Mouse (Mus musculus): ENCODE data around the gene Msantd2. TPM values are rescaled to one million over a fixed set of nuclear protein-coding genes. Genes with fewer than 3 reads are reported as not detected.

The Msantd2 gene
- total and polyA plus RNA-seq, 2 experiments from 2014 or later, result 19.5 to 43.3 TPM

GRCm38 (mm10) chr9:37530031-37530887 lies 41.1 kb downstream of the Msantd2 start:
- Histone ChIP-seq H3K27me3 (ENCODE audit: insufficient read depth, low read length) (peaks cover 31% of the 10 kb centered on the region), H3K4me3 (ENCODE audit: low read depth, low read length) (peak overlapping the region; percentile 33), H3K9ac (peak overlapping the region; percentile 37), H3K4me2 (ENCODE audit: low read depth) (peak overlapping the region; percentile 58), H3K27ac (ENCODE audit: low read depth, low read length) (peak overlapping the region; percentile 24; the same call in 1 of the 2 replicates), H3K9me3 (ENCODE audit: low read length) (no peaks in the 10 kb centered on the region), H3K4me1 (ENCODE audit: insufficient read depth) (no peaks in the 10 kb centered on the region), H3K36me3 (ENCODE audit: insufficient read depth) (peaks cover 7% of the 10 kb centered on the region; the same call in 1 of the 2 replicates)
- 6% methylated on average over 32 of the region's 32 CpGs for WGBS
- ATAC-seq (peak; percentile 47), DNase-seq (peak; percentile 30)
- peak; percentile 42 for TF ChIP-seq CTCF (IDR thresholded peaks at IDR 0.05; ENCODE audit: low read depth)

DNA sequence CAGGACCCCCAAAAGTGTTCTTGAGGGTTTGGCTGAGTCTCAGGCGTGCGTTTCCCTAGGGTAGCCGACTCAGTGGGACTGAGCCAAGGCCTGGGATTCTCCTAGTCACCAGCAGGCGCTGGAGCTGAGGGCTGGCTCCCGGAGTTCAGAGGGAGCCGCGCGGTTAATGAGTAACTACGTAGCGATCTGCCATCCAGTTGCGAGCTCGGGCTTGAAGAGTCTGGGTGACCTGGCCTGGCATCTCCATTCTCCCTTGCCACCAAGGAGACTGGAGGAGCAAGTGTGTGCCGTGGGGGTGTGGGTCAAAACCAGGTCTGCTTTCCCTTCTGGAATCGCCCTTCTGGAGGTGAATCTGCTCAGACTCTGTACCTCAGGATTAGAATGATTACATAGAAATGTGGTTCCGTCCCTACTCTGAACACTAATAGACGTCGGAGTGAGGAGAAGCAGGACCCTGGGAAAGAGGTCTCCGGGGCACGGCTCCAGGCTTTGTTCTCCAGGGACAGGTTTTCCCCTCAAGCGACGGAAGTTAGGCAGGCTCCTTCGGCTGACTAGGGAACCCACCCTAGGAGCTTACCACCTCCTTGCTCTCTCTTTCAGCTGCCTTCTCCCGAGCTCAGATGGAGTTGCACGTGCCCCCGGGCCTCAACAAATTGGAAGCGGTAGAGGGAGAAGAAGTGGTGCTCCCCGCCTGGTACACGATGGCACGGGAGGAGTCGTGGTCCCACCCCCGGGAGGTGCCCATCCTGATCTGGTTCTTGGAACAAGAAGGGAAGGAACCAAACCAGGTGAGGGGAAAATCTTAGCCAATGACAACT lies 42.0 kb downstream of the Msantd2 start:
- Histone ChIP-seq H3K4me3 (ENCODE audit: low read depth, low read length) (peak overlapping the region; percentile 33), H3K27me3 (ENCODE audit: insufficient read depth, low read length) (peaks cover 31% of the 10 kb centered on the region), H3K9ac (peak overlapping the region; percentile 26; the same call in 1 of the 2 replicates), H3K27ac (ENCODE audit: low read depth, low read length) (no peak overlapping the region), H3K9me3 (ENCODE audit: low read length) (no peaks in the 10 kb centered on the region), H3K4me2 (ENCODE audit: low read depth) (peak overlapping the region; percentile 58), H3K4me1 (ENCODE audit: insufficient read depth) (no peaks in the 10 kb centered on the region), H3K36me3 (ENCODE audit: insufficient read depth) (peaks cover 4% of the 10 kb centered on the region; the same call in 1 of the 2 replicates)
- DNase-seq (peak; percentile 82), ATAC-seq (peak; percentile 89)
- peak; percentile 68 for TF ChIP-seq CTCF (IDR thresholded peaks at IDR 0.05; ENCODE audit: low read depth)
- 3% methylated on average over 31 of the region's 31 CpGs for WGBS

GRCm38 (mm10) chr9:37536851-37537250 lies 47.7 kb downstream of the Msantd2 start:
- ATAC-seq, result no peak
- no peak for DNase-seq
- H3K36me3 ChIP-seq (ENCODE audit: insufficient read depth), result no peaks in the 10 kb centered on the region
- no peaks in the 10 kb centered on the region for H3K4me1 ChIP-seq (ENCODE audit: insufficient read depth)
- no peaks in the 10 kb centered on the region for H3K9me3 ChIP-seq (ENCODE audit: low read length)
- H3K9ac ChIP-seq, result no peak overlapping the region
- H3K27ac ChIP-seq (ENCODE audit: low read depth, low read length), result no peak overlapping the region
- H3K27me3 ChIP-seq (ENCODE audit: insufficient read depth, low read length), result no peaks in the 10 kb centered on the region
- 89% methylated on average over 4 of the region's 4 CpGs for WGBS
- H3K4me2 ChIP-seq (ENCODE audit: low read depth), result no peak overlapping the region
- no peak overlapping the region for H3K4me3 ChIP-seq (ENCODE audit: low read depth, low read length)
- TF ChIP-seq CTCF (IDR thresholded peaks at IDR 0.05; ENCODE audit: low read depth), result no peak

DNA sequence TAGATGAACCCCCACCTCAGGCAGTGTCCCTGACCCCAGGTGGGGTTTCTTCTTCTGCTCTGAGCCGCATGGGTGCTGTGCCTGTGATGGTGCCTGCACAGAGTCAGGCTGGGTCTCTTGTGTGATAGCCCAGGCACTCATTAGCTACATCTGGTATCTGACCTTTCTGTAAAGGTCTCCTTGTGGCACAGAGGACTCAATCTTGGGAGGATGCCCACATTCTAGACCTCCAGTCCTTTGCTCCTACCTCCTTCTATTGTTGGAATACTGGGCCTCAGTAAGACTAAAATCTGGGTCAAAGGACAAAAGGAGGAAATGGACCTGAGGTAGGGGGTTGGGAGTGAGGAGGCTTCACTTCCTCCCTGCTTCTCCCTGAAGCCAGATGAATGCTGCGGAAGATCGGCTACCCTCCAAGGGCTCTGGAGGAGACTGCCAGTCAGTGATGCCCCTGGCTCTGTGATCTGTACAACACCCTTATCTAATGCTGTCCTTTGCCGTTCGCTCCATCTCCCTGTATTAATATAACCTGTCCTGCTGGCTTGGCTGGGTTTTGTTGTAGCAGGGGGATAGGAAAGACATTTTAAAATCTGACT lies 48.6 kb downstream of the Msantd2 start:
- no peak for TF ChIP-seq CTCF (IDR thresholded peaks at IDR 0.05; ENCODE audit: low read depth)

GRCm38 (mm10) chr9:37539170-37540025 lies 50.3 kb downstream of the Msantd2 start, which contains the start of gene Vsig2:
Vsig2 (plus strand) TSS chr9:37539255.
- Histone ChIP-seq H3K4me2 (ENCODE audit: low read depth) (no peak within 1 kb of the TSS), H3K4me3 (ENCODE audit: low read depth, low read length) (no peak within 1 kb of the TSS), H3K36me3 (ENCODE audit: insufficient read depth) (no peaks in the 10 kb centered on the region), H3K27me3 (ENCODE audit: insufficient read depth, low read length) (no peaks in the 10 kb centered on the region; the same call in 1 of the 2 replicates), H3K27ac (ENCODE audit: low read depth, low read length) (no peak within 1 kb of the TSS), H3K9me3 (ENCODE audit: low read length) (no peaks in the 10 kb centered on the region), H3K4me1 (ENCODE audit: insufficient read depth) (no peaks in the 10 kb centered on the region), H3K9ac (no peak within 1 kb of the TSS)
- WGBS, result 54% methylated on average over 23 of the region's 23 CpGs
- DNase-seq (no peak), ATAC-seq (no peak)
- TF ChIP-seq CTCF (IDR thresholded peaks at IDR 0.05; ENCODE audit: low read depth), result no peak

More for the DNA sequence above, 48.6 kb downstream of the Msantd2 start:
- no peaks in the 10 kb centered on the region for H3K9me3 ChIP-seq (ENCODE audit: low read length)
- no peaks in the 10 kb centered on the region for H3K36me3 ChIP-seq (ENCODE audit: insufficient read depth)
- H3K4me3 ChIP-seq (ENCODE audit: low read depth, low read length), result no peak overlapping the region
- no peak overlapping the region for H3K9ac ChIP-seq
- H3K4me1 ChIP-seq (ENCODE audit: insufficient read depth), result no peaks in the 10 kb centered on the region
- H3K27ac ChIP-seq (ENCODE audit: low read depth, low read length), result no peak overlapping the region
- WGBS, result 77% methylated on average over 5 of the region's 5 CpGs
- ATAC-seq (no peak), DNase-seq (no peak)
- no peaks in the 10 kb centered on the region for H3K27me3 ChIP-seq (ENCODE audit: insufficient read depth, low read length)
- H3K4me2 ChIP-seq (ENCODE audit: low read depth), result no peak overlapping the region

DNA sequence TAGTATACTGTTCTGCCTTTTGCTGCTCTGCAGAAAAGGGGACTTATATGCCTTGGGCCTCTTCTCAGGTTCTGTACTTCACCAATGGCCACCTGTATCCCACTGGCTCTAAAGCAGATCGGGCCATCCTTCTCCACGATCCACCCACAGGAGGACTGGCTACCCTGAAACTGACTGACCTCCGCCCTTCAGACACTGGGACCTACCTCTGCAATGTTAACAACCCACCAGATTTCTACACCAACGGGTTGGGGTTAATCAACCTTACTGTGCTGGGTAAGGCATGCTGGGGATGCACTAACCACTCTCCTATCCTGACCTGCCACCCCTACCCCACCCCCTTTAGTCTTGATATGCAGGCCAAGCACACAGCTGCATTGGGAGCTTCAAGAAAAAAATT lies 51.1 kb downstream of the Msantd2 start:
- ATAC-seq (no peak), DNase-seq (no peak)
- no peak overlapping the region for H3K4me3 ChIP-seq (ENCODE audit: low read depth, low read length)
- no peaks in the 10 kb centered on the region for H3K9me3 ChIP-seq (ENCODE audit: low read length)
- no peaks in the 10 kb centered on the region for H3K4me1 ChIP-seq (ENCODE audit: insufficient read depth)
- no peak overlapping the region for H3K4me2 ChIP-seq (ENCODE audit: low read depth)
- no peak overlapping the region for H3K27ac ChIP-seq (ENCODE audit: low read depth, low read length)
- WGBS, result 83% methylated on average over 4 of the region's 4 CpGs
- no peaks in the 10 kb centered on the region for H3K36me3 ChIP-seq (ENCODE audit: insufficient read depth)
- H3K9ac ChIP-seq, result no peak overlapping the region
- no peaks in the 10 kb centered on the region; the same call in 1 of the 2 replicates for H3K27me3 ChIP-seq (ENCODE audit: insufficient read depth, low read length)
- no peak for TF ChIP-seq CTCF (IDR thresholded peaks at IDR 0.05; ENCODE audit: low read depth)

Measured in forebrain, postnatal 0 days (tissue).